Mouse (Mus musculus): Measurements from ENCODE around the gene Actg2. TPM values are rescaled to one million over a fixed set of nuclear protein-coding genes. Genes with fewer than 3 reads are reported as not detected.

Gene Actg2
- polyA plus RNA-seq, 1 experiment from 2014 or later, result 121 TPM

GRCm38 (mm10) chr6:83575609-83576008 is 39.5 kb upstream of the Actg2 start:
- DNase-seq (ENCODE audit: low spot score) (no peak), ATAC-seq (no peak)
- WGBS, result 65% methylated on average over 4 of the region's 4 CpGs
- Histone ChIP-seq H3K4me2 (replicated peaks; ENCODE audit: low read depth, low read length) (no peak overlapping the region), H3K4me3 (ENCODE audit: low read depth, low read length) (no peak overlapping the region), H3K4me1 (ENCODE audit: insufficient read depth, low read depth, low read length) (no peaks in the 10 kb centered on the region; the same call in 1 of the 2 replicates), H3K27ac (ENCODE audit: low read length) (no peak overlapping the region), H3K27me3 (replicated peaks; ENCODE audit: insufficient read depth, low read length) (no peaks in the 10 kb centered on the region), H3K9me3 (ENCODE audit: low read length) (no peaks in the 10 kb centered on the region), H3K36me3 (ENCODE audit: insufficient read depth, low read length) (no peaks in the 10 kb centered on the region), H3K9ac (replicated peaks; ENCODE audit: low read depth) (no peak overlapping the region)
- TF ChIP-seq CTCF (IDR thresholded peaks at IDR 0.05) (no peak), EP300 (IDR thresholded peaks at IDR 0.05) (no peak)

GRCm38 (mm10) chr6:83572671-83573070 is 36.6 kb upstream of the Actg2 start, which contains the start of gene Stambp:
TSS of gene Stambp (minus strand) at chr6:83572729.
- peak within 1 kb of the TSS; percentile 73 for H3K4me2 ChIP-seq (replicated peaks; ENCODE audit: low read depth, low read length)
- H3K27ac ChIP-seq (ENCODE audit: low read length), result peak within 1 kb of the TSS; percentile 86
- H3K4me1 ChIP-seq (ENCODE audit: insufficient read depth, low read depth, low read length), result no peaks in the 10 kb centered on the region; the same call in 1 of the 2 replicates
- peak within 1 kb of the TSS; percentile 81 for H3K4me3 ChIP-seq (ENCODE audit: low read depth, low read length)
- no peak for DNase-seq (ENCODE audit: low spot score)
- WGBS, result 0% methylated on average over 3 of the region's 11 CpGs
- TF ChIP-seq CTCF (IDR thresholded peaks at IDR 0.05), result no peak
- no peak for TF ChIP-seq EP300 (IDR thresholded peaks at IDR 0.05)
- H3K9me3 ChIP-seq (ENCODE audit: low read length), result no peaks in the 10 kb centered on the region
- ATAC-seq, result peak; percentile 61
- peak within 1 kb of the TSS; percentile 71 for H3K9ac ChIP-seq (replicated peaks; ENCODE audit: low read depth)
- H3K36me3 ChIP-seq (ENCODE audit: insufficient read depth, low read length), result peaks cover 7% of the 10 kb centered on the region; the same call in 1 of the 2 replicates
- no peaks in the 10 kb centered on the region for H3K27me3 ChIP-seq (replicated peaks; ENCODE audit: insufficient read depth, low read length)

- Histone ChIP-seq H3K4me1 (ENCODE audit: insufficient read depth, low read depth, low read length) (no peaks in the 10 kb centered on the region; the same call in 1 of the 2 replicates), H3K9me3 (ENCODE audit: low read length) (no peaks in the 10 kb centered on the region), H3K4me2 (replicated peaks; ENCODE audit: low read depth, low read length) (peak overlapping the region; percentile 73), H3K4me3 (ENCODE audit: low read depth, low read length) (peak overlapping the region; percentile 81), H3K27me3 (replicated peaks; ENCODE audit: insufficient read depth, low read length) (no peaks in the 10 kb centered on the region), H3K9ac (replicated peaks; ENCODE audit: low read depth) (peak overlapping the region; percentile 71), H3K36me3 (ENCODE audit: insufficient read depth, low read length) (peaks cover 7% of the 10 kb centered on the region; the same call in 1 of the 2 replicates), H3K27ac (ENCODE audit: low read length) (peak overlapping the region; percentile 86)
- 5% methylated on average over 33 of the region's 37 CpGs for WGBS
- DNase-seq (ENCODE audit: low spot score) (peak; percentile 97), ATAC-seq (peak; percentile 98)
- TF ChIP-seq CTCF (IDR thresholded peaks at IDR 0.05), result peak; percentile 32; the same call in 1 of the 2 replicates
- no peak for TF ChIP-seq EP300 (IDR thresholded peaks at IDR 0.05)
Observed at GRCm38 (mm10) chr6:83571840-83572667, 36.0 kb upstream of the Actg2 start.

- H3K4me2 ChIP-seq (replicated peaks; ENCODE audit: low read depth, low read length), result no peak overlapping the region
- H3K9ac ChIP-seq (replicated peaks; ENCODE audit: low read depth), result no peak overlapping the region
- H3K27ac ChIP-seq (ENCODE audit: low read length), result no peak overlapping the region
- peaks cover 11% of the 10 kb centered on the region; the same call in 1 of the 2 replicates for H3K36me3 ChIP-seq (ENCODE audit: insufficient read depth, low read length)
- H3K4me1 ChIP-seq (ENCODE audit: insufficient read depth, low read depth, low read length), result no peaks in the 10 kb centered on the region; the same call in 1 of the 2 replicates
- no peaks in the 10 kb centered on the region for H3K27me3 ChIP-seq (replicated peaks; ENCODE audit: insufficient read depth, low read length)
- H3K4me3 ChIP-seq (ENCODE audit: low read depth, low read length), result no peak overlapping the region
- no peaks in the 10 kb centered on the region for H3K9me3 ChIP-seq (ENCODE audit: low read length)
- ATAC-seq (no peak), DNase-seq (ENCODE audit: low spot score) (no peak)
- 60% methylated on average over 20 of the region's 20 CpGs for WGBS
- peak; percentile 46 for TF ChIP-seq CTCF (IDR thresholded peaks at IDR 0.05)
- TF ChIP-seq EP300 (IDR thresholded peaks at IDR 0.05), result no peak
Observed at GRCm38 (mm10) chr6:83568901-83569862, 33.1 kb upstream of the Actg2 start.

- Histone ChIP-seq H3K27ac (ENCODE audit: low read length) (no peak overlapping the region), H3K4me3 (ENCODE audit: low read depth, low read length) (no peak overlapping the region), H3K36me3 (ENCODE audit: insufficient read depth, low read length) (peaks cover 7% of the 10 kb centered on the region; the same call in 1 of the 2 replicates), H3K27me3 (replicated peaks; ENCODE audit: insufficient read depth, low read length) (no peaks in the 10 kb centered on the region), H3K9ac (replicated peaks; ENCODE audit: low read depth) (no peak overlapping the region), H3K9me3 (ENCODE audit: low read length) (no peaks in the 10 kb centered on the region), H3K4me2 (replicated peaks; ENCODE audit: low read depth, low read length) (no peak overlapping the region), H3K4me1 (ENCODE audit: insufficient read depth, low read depth, low read length) (no peaks in the 10 kb centered on the region)
- 58% methylated on average over 6 of the region's 6 CpGs for WGBS
- DNase-seq (ENCODE audit: low spot score), result no peak
- no peak for ATAC-seq
- TF ChIP-seq EP300 (IDR thresholded peaks at IDR 0.05) (no peak), CTCF (IDR thresholded peaks at IDR 0.05) (no peak)
Observed at GRCm38 (mm10) chr6:83555972-83556371, 19.9 kb upstream of the Actg2 start.

- Histone ChIP-seq H3K9ac (replicated peaks; ENCODE audit: low read depth) (no peak overlapping the region), H3K27ac (ENCODE audit: low read length) (no peak overlapping the region), H3K36me3 (ENCODE audit: insufficient read depth, low read length) (peaks cover 6% of the 10 kb centered on the region; the same call in 1 of the 2 replicates), H3K9me3 (ENCODE audit: low read length) (no peaks in the 10 kb centered on the region), H3K4me3 (ENCODE audit: low read depth, low read length) (no peak overlapping the region), H3K4me2 (replicated peaks; ENCODE audit: low read depth, low read length) (no peak overlapping the region), H3K4me1 (ENCODE audit: insufficient read depth, low read depth, low read length) (no peaks in the 10 kb centered on the region), H3K27me3 (replicated peaks; ENCODE audit: insufficient read depth, low read length) (no peaks in the 10 kb centered on the region)
- ATAC-seq (no peak), DNase-seq (ENCODE audit: low spot score) (no peak)
- WGBS, result 39% methylated on average over 5 of the region's 5 CpGs
- TF ChIP-seq CTCF (IDR thresholded peaks at IDR 0.05) (no peak), EP300 (IDR thresholded peaks at IDR 0.05) (no peak)
Observed at GRCm38 (mm10) chr6:83548346-83548745, 12.3 kb upstream of the Actg2 start.
